Mouse (Mus musculus) intestine, embryonic 15.5 days (tissue): ENCODE data around the gene Ndufv1. TPM values are rescaled to one million over a fixed set of nuclear protein-coding genes. Genes with fewer than 3 reads are reported as not detected.

Source experiments
- ATAC-seq: fragments of 200-750 bp; cut with Nextera tagmentation; 2 replicates; pipeline ENCODE4 v1.8.0; 2017; ENCODE audit warnings: moderate TSS enrichment, moderate library complexity
- H3K27ac ChIP-seq: fragments of 300-500 bp; sonication (generic); 2 replicates; pipeline ENCODE4 v1.5.1; 2015; ENCODE audit warnings: mild to moderate bottlenecking, inconsistent platforms
- H3K27me3 ChIP-seq: fragments of 300-500 bp; sonication (generic); replicated peaks from 2 replicates; pipeline ENCODE4 v1.6.1; 2015; ENCODE audit warnings: inconsistent platforms
- H3K36me3 ChIP-seq: fragments of 300-500 bp; sonication (generic); 2 replicates; pipeline ENCODE4 v1.6.1; 2015; ENCODE audit warnings: inconsistent platforms
- H3K4me1 ChIP-seq: fragments of 300-500 bp; sonication (generic); replicated peaks from 2 replicates; pipeline ENCODE4 v1.6.1; 2015; ENCODE audit warnings: inconsistent platforms
- H3K4me2 ChIP-seq: fragments of 300-500 bp; sonication (generic); replicated peaks from 2 replicates; pipeline ENCODE4 v1.6.1; 2015; ENCODE audit warnings: mild to moderate bottlenecking, inconsistent platforms
- H3K4me3 ChIP-seq: fragments of 300-500 bp; sonication (generic); replicated peaks from 2 replicates; pipeline ENCODE4 v1.5.1; 2015; ENCODE audit warnings: inconsistent platforms
- H3K9ac ChIP-seq: fragments of 300-500 bp; sonication (generic); 2 replicates; pipeline ENCODE4 v1.6.1; 2015; ENCODE audit warnings: inconsistent platforms
- H3K9me3 ChIP-seq: fragments of 300-500 bp; sonication (generic); 2 replicates; pipeline ENCODE4 v1.6.1; 2016; ENCODE audit warnings: inconsistent platforms
- WGBS: fragments of 180-500 bp; shearing (Covaris S2); methylation state at CpG from one replicate; pipeline ENCODE4 v1.1.7; 2015; 5-methylcytosine and 5-hydroxymethylcytosine counted together
- polyA plus RNA-seq: library from polyadenylated mRNA; unstranded; fragments of >200 nt; fragmentation: Nextera tagmentation; extraction: Ambion mirVana; gene quantifications from 2 replicates; pipeline ENCODE4 v1.2.1, GENCODE M21; 2015

The Ndufv1 gene
- polyA plus RNA-seq, 1 experiment from 2014 or later, result 241 TPM

DNA sequence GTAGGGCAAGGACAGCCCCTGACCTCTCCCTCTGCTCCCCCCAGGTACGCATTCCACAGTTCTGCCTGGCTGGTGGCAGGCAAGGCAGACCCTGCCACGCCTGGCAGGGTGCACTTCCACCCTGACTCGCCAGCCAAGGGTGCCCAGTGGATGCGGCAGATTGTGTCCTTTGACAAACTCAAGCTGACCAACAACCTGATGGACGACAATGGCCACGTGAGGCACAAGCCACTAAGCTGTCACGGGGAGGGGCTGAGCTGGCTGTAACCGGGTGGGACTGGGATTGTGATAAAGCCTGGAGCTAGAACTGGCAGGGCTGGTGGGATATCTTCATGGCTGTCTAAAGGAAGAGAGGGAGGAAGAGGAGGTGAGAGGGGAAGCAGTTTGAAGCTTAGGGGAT is 15.4 kb downstream of the Ndufv1 start:
- Histone ChIP-seq H3K9me3 (no peaks in the 10 kb centered on the region), H3K4me1 (peaks cover 26% of the 10 kb centered on the region), H3K9ac (no peak overlapping the region), H3K4me2 (no peak overlapping the region), H3K36me3 (no peaks in the 10 kb centered on the region), H3K27me3 (no peaks in the 10 kb centered on the region), H3K27ac (no peak overlapping the region), H3K4me3 (no peak overlapping the region)
- ATAC-seq, result no peak
- 54% methylated on average over 8 of the region's 8 CpGs for WGBS

DNA sequence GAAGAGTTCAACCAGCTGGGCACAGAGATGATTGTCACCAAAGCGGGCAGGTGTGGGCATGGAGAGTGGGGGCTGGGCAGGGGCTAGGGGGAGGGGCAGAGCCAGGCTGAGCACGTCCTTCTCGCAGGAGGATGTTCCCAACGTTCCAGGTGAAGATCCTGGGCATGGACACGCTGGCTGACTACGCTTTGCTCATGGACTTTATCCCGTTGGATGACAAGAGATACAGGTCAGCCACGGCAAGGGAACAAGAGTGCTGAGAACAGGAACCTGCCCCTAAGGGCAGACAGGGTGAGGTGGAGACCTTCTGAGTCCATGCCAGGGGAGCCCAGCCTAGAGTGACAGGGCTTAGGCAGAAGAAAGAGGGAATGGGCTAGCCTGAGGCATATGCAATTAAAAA is 15.9 kb downstream of the Ndufv1 start:
- no peaks in the 10 kb centered on the region for H3K36me3 ChIP-seq
- H3K4me3 ChIP-seq, result no peak overlapping the region
- H3K9me3 ChIP-seq, result no peaks in the 10 kb centered on the region
- no peak for ATAC-seq
- no peak overlapping the region for H3K9ac ChIP-seq
- H3K4me2 ChIP-seq, result no peak overlapping the region
- H3K27me3 ChIP-seq, result no peaks in the 10 kb centered on the region
- 73% methylated on average over 8 of the region's 8 CpGs for WGBS
- H3K27ac ChIP-seq, result no peak overlapping the region
- peaks cover 22% of the 10 kb centered on the region for H3K4me1 ChIP-seq

DNA sequence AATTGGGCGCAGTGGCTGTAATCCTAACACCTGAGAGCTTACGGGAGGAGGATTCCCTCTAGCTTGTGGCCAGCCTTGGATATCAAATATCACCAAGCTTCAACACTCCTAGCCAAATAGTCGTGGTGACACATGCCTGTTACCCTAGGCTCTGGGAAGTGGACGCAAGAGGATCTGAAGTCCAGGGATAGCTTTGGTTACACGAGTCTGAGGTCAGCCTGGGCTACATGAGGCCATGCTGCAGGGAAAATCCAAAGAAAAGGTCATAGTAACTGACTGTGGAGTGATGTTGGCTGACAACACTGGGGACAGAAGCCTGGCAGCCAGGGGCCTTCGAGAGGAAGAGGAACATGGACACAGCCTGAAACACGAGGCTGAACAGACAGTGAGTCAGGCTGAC is 16.5 kb downstream of the Ndufv1 start:
- Histone ChIP-seq H3K36me3 (no peaks in the 10 kb centered on the region), H3K9me3 (no peaks in the 10 kb centered on the region), H3K27ac (no peak overlapping the region), H3K9ac (no peak overlapping the region), H3K27me3 (no peaks in the 10 kb centered on the region), H3K4me3 (no peak overlapping the region), H3K4me2 (no peak overlapping the region), H3K4me1 (peaks cover 15% of the 10 kb centered on the region)
- 74% methylated on average over 7 of the region's 7 CpGs for WGBS
- no peak for ATAC-seq

DNA sequence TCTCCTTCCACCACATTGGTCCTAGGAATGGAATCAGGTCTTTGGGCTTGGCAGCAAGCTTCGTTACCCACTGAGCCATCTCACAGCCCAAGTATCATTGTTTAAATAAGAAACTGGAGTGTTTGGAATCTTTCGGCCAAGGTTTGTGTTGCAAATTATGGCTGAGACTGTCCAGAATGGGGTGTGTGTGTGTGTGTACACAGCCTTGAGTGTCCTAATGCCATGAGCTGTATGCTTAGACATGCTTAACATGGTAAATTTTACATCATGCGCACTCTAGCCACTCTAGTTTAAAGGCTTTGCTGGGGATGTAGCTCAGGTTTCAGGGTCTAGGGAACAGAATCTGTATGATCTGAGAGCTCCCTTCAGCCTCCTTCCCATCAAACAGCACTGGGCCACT is 17.1 kb downstream of the Ndufv1 start:
- no peak for ATAC-seq
- H3K27ac ChIP-seq, result no peak overlapping the region
- WGBS, result 69% methylated on average over 3 of the region's 3 CpGs

DNA sequence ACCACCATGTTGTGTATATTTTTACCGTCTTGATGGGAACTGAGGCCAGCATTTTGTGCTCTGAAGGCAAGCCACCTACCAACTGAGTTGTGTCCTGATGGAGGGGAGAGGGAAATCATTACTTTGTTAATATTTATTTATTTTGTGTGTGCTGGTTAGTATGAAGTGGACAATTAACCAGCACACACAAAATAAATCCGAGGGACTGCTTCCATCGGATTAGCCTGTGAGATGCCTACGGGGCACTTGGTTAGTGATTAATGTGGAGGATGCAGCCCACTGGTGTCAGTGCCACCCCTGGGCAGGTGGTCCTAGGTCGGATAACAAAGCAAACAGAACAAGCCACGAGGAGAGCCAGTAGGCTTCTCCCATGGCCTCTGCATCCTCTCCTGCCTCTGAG is 17.7 kb downstream of the Ndufv1 start:
- Histone ChIP-seq H3K4me1 (peaks cover 12% of the 10 kb centered on the region), H3K9ac (no peak overlapping the region), H3K4me3 (no peak overlapping the region), H3K27ac (no peak overlapping the region), H3K36me3 (no peaks in the 10 kb centered on the region), H3K4me2 (no peak overlapping the region), H3K27me3 (no peaks in the 10 kb centered on the region), H3K9me3 (no peaks in the 10 kb centered on the region)
- no peak for ATAC-seq
- WGBS, result 60% methylated on average over 6 of the region's 6 CpGs

More for the DNA sequence above, 17.1 kb downstream of the Ndufv1 start:
- no peak overlapping the region for H3K4me2 ChIP-seq
- no peaks in the 10 kb centered on the region for H3K9me3 ChIP-seq
- no peaks in the 10 kb centered on the region for H3K27me3 ChIP-seq
- no peak overlapping the region for H3K4me3 ChIP-seq
- no peaks in the 10 kb centered on the region for H3K36me3 ChIP-seq
- no peak overlapping the region for H3K9ac ChIP-seq
- peaks cover 12% of the 10 kb centered on the region for H3K4me1 ChIP-seq

DNA sequence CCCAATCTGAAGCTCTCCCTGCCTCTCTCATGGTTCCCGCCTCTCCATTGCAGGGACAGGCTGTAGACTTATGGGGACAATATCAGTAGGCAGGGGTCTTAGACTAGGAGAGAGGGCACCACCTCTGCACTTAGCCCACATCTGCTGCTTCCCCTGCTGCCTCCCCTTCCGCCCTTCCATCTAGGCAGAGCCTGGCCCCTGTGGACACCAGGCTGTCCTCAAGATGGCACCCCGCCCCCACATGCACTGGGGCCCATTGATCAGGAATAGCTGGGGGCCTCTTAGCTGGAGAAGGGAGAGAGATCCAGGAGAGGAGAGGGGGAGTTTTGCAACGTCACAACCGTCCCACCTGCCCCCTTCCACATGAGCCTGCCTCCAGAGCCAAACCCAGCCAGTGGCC is 20.2 kb downstream of the Ndufv1 start, which contains the start of gene Tbx10:
Tbx10 (plus strand) TSS at position 337 of the 400 bp plus-strand sequence.
- ATAC-seq, result no peak
- no peak within 1 kb of the TSS for H3K4me3 ChIP-seq
- no peaks in the 10 kb centered on the region for H3K36me3 ChIP-seq
- no peak within 1 kb of the TSS for H3K27ac ChIP-seq
- peaks cover 6% of the 10 kb centered on the region; the same call in 1 of the 2 replicates for H3K4me1 ChIP-seq
- H3K9ac ChIP-seq, result no peak within 1 kb of the TSS
- no peaks in the 10 kb centered on the region for H3K9me3 ChIP-seq
- H3K27me3 ChIP-seq, result no peaks in the 10 kb centered on the region
- WGBS, result 67% methylated on average over 5 of the region's 5 CpGs
- 0 out of 2 replicates have a peak within 1 kb of the TSS, but pooled peaks have one; percentile 6 for H3K4me2 ChIP-seq

DNA sequence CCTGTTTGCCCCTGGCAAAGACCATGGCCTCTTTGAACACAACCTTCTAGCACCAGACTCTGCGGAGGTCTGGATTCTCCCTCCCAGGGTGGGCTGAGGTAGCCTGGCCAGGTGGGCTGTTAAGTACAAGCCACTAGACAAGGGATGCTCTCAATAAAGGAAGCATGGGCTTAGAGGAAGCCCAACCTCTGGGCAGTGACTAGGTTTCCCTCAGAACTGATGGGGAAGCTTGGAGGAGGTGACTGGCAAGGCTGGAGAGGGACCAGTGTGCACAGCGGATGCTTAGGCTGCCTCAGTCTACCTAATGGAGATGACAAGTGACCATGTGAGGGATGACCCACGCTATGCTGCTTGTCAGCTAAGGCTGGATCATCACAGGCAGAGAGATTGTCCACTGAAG is 20.6 kb downstream of the Ndufv1 start:
- no peaks in the 10 kb centered on the region for H3K36me3 ChIP-seq
- no peak overlapping the region for H3K9ac ChIP-seq
- no peaks in the 10 kb centered on the region for H3K27me3 ChIP-seq
- H3K4me3 ChIP-seq, result no peak overlapping the region
- no peaks in the 10 kb centered on the region for H3K9me3 ChIP-seq
- no peak overlapping the region for H3K27ac ChIP-seq
- ATAC-seq, result no peak
- no peak overlapping the region for H3K4me2 ChIP-seq
- peaks cover 9% of the 10 kb centered on the region for H3K4me1 ChIP-seq
- 92% methylated on average over 3 of the region's 3 CpGs for WGBS

DNA sequence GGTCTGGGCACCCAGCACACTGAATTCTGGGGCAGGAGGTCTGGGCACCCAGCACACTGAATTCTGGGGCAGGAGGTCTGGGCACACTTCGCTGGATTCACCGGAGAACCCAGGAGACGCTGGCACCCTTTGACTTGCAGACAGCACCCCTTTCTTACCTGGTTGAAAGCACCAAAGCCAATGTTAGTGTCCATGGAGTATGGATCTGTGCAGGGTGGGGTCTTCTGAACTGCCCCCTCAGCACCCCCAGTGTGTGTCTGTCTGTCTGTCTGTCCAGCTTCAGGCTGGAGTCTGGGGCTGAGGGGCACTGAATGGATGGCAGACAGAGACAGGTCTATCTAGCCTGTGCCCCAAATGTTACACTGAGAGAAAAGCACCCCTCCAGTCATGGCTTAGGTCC is 21.0 kb downstream of the Ndufv1 start:
- H3K4me3 ChIP-seq, result no peak overlapping the region
- no peak overlapping the region for H3K27ac ChIP-seq
- no peak overlapping the region for H3K4me2 ChIP-seq
- no peak overlapping the region for H3K9ac ChIP-seq
- 92% methylated on average over 3 of the region's 3 CpGs for WGBS
- no peaks in the 10 kb centered on the region for H3K36me3 ChIP-seq
- no peak for ATAC-seq
- peaks cover 13% of the 10 kb centered on the region for H3K4me1 ChIP-seq
- no peaks in the 10 kb centered on the region for H3K9me3 ChIP-seq
- no peaks in the 10 kb centered on the region for H3K27me3 ChIP-seq

DNA sequence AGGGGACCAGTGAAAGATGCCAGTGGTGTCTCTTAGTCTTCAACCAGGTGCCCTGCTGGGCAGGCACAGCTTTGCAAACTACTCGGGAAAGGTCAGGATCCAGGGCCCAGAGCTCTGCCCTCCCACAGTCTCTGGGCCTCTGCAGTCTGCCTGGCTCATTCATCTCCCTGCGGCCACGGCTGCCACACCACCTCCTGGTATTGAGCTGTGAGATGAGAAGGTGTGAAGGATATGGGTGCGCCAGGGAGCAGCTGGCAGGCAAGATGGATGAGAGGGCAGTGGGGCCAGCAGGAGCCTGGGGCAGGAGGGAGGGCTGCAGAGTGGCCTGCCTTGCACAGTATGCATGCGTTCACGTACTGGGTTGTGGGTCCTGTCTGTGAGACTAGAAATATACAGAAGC is 21.8 kb downstream of the Ndufv1 start:
- WGBS, result 34% methylated on average over 6 of the region's 6 CpGs
- Histone ChIP-seq H3K9ac (no peak overlapping the region), H3K4me2 (no peak overlapping the region), H3K27me3 (no peaks in the 10 kb centered on the region), H3K27ac (no peak overlapping the region), H3K36me3 (no peaks in the 10 kb centered on the region), H3K4me3 (no peak overlapping the region), H3K4me1 (peaks cover 19% of the 10 kb centered on the region), H3K9me3 (no peaks in the 10 kb centered on the region)
- ATAC-seq, result no peak

DNA sequence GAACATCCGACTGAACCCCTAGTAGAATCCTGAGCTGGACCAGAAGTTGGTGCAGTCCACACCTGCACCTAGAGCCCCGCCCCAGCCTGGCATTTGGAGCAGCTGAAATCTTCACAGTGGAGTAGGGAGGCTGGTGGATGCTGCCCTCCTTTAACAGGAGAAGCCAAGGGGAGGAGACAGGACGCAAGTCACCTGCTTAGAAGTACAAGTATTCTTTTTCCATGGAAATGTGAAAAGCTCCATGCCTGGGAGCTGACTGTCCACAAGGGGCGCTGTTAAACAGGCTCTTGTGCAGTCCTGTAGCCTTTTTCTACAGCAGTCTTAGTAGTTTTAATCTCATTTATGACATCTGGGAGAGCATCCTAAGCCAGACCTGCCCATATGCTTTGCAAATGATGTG is 23.9 kb downstream of the Ndufv1 start:
- Histone ChIP-seq H3K4me1 (peaks cover 27% of the 10 kb centered on the region), H3K4me3 (no peak overlapping the region), H3K27me3 (no peaks in the 10 kb centered on the region), H3K4me2 (no peak overlapping the region), H3K9me3 (no peaks in the 10 kb centered on the region), H3K36me3 (no peaks in the 10 kb centered on the region), H3K27ac (no peak overlapping the region), H3K9ac (no peak overlapping the region)
- no peak for ATAC-seq
- WGBS, result 84% methylated on average over 4 of the region's 4 CpGs

DNA sequence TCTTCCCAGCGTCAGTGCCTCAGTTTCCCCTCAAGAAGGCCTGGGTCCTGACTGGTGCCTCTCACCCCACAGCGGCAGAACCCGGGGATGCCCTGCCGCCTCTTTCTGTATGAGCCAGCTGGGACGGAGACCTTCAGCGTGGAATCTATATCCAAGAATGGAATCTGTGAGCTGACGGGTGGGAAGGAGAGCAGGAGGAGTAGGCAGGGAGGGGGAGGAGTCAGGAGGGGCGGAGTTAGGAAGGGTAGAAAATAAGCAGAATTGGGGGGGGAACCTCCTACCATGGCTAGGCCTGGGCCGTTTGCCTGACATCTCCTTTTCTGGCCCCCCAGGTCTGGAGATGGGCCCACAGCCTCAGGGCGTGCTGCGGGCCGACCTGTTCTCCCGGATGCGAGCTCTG is 24.5 kb downstream of the Ndufv1 start:
- Histone ChIP-seq H3K4me1 (peaks cover 26% of the 10 kb centered on the region), H3K9ac (no peak overlapping the region), H3K9me3 (no peaks in the 10 kb centered on the region), H3K4me3 (no peak overlapping the region), H3K4me2 (no peak overlapping the region), H3K36me3 (no peaks in the 10 kb centered on the region), H3K27me3 (no peaks in the 10 kb centered on the region), H3K27ac (no peak overlapping the region)
- no peak for ATAC-seq
- 83% methylated on average over 14 of the region's 14 CpGs for WGBS

DNA sequence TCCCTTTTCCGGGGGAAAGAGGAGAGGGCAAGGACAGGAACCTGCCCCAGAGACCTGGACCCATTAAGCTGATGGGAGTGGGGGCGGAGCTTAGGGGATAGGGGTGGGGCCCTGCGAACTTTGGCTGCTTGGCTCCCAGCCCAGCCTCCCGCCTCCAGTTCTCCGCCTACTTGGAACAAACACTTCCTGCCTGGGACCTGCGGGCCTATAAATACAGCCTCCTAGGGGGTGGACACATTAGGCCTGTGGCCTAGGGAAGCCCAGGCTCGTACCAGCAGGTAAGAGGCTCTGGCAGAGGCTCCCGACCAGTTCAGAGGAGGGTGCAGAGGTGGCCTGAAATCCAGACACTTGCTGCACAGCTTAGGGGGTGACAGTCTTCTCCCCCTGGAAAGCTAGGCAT is 26.3 kb downstream of the Ndufv1 start, which contains the start of gene Acy3:
Acy3 (plus strand) TSS at position 237 of the 400 bp plus-strand sequence.
- ATAC-seq, result peak; percentile 89
- peak within 1 kb of the TSS; percentile 14; the same call in 1 of the 2 replicates for H3K4me3 ChIP-seq
- WGBS, result 7% methylated on average over 8 of the region's 8 CpGs
- no peaks in the 10 kb centered on the region for H3K9me3 ChIP-seq
- H3K9ac ChIP-seq, result no peak within 1 kb of the TSS
- peak within 1 kb of the TSS; percentile 50 for H3K4me2 ChIP-seq
- peaks cover 22% of the 10 kb centered on the region for H3K4me1 ChIP-seq
- peak within 1 kb of the TSS; percentile 48 for H3K27ac ChIP-seq
- H3K36me3 ChIP-seq, result no peaks in the 10 kb centered on the region
- no peaks in the 10 kb centered on the region for H3K27me3 ChIP-seq

DNA sequence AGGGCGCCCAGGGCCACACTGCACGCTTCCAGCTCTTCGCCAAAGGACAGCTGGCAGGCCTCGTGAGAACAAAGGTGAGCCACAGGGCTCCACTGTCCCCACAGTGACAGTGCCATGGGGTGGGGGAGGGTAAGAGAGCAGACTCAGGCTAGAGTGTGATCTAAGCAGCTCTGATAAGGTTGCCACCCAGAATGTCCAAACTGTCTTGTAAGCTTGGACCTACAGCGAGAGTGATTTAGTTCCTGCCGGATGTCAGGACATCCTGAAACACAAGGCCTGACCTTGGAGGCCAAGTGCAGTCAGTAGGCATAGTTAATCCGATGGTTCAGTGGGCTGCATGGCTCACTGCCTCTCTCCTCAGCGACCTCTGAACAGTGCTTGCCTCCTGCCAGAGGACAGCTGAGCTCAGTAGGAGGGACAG is 27.3 kb downstream of the Ndufv1 start:
- Histone ChIP-seq H3K9ac (no peak overlapping the region), H3K4me3 (no peak overlapping the region), H3K36me3 (no peaks in the 10 kb centered on the region), H3K27ac (peak overlapping the region; percentile 39), H3K4me2 (0 out of 2 replicates have a peak overlapping the region, but pooled peaks have one; percentile 6), H3K9me3 (no peaks in the 10 kb centered on the region), H3K27me3 (no peaks in the 10 kb centered on the region), H3K4me1 (peaks cover 22% of the 10 kb centered on the region)
- whole genome bisulfite sequencing, result 31% methylated on average over 8 of the region's 8 CpGs
- no peak for ATAC-seq
